Mouse (Mus musculus) olfactory bulb, adult 2 months (tissue): ENCODE measurements around the gene Arid5a. TPM values are rescaled to one million over a fixed set of nuclear protein-coding genes. Genes with fewer than 3 reads are reported as not detected.

Source experiments
- H3K27ac ChIP-seq: fragments of 200-500 bp; 2 replicates; pipeline ENCODE4 v1.5.1; 2012; ENCODE audit warnings: low read depth, low read length; ENCODE audit not compliant: insufficient read depth
- H3K4me1 ChIP-seq: fragments of 200-500 bp; 2 replicates; pipeline ENCODE4 v1.6.1; 2012; ENCODE audit warnings: low read length; ENCODE audit not compliant: control insufficient read depth, insufficient read depth
- H3K4me3 ChIP-seq: fragments of 200-500 bp; 2 replicates; pipeline ENCODE4 v1.5.1; 2012; ENCODE audit warnings: mild to moderate bottlenecking, low read depth, low read length, moderate library complexity; ENCODE audit not compliant: insufficient read depth
- CTCF ChIP-seq: fragments of 200-500 bp; IDR thresholded peaks from 2 replicates; pipeline ENCODE4 v1.5.1; 2012; ENCODE audit warnings: low read depth, mild to moderate bottlenecking, low read length, moderate library complexity; ENCODE audit not compliant: insufficient read depth
- POLR2A ChIP-seq: fragments of 200-500 bp; IDR thresholded peaks from 2 replicates; pipeline ENCODE4 v1.6.1; 2012; ENCODE audit warnings: mild to moderate bottlenecking, low read depth, low read length, moderate library complexity; ENCODE audit not compliant: insufficient read depth
- WGBS: fragments of 180-500 bp; shearing (Covaris S2); methylation state at CpG from one replicate; pipeline ENCODE4 v1.1.7; 2018; 5-methylcytosine and 5-hydroxymethylcytosine counted together
- polyA plus RNA-seq: library from polyadenylated mRNA; stranded (reverse); fragments of >200 nt; gene quantifications from 2 replicates; pipeline ENCODE4 v1.2.4, GENCODE M21; 2012; ENCODE audit warnings: low replicate concordance; ENCODE audit not compliant: missing spikeins, insufficient read depth, insufficient read length

The Arid5a gene
- polyA plus RNA-seq, result not detected in 2 replicates

- TF ChIP-seq CTCF, result no peak
- TF ChIP-seq POLR2A, result peak; percentile 100
These were observed at the start of gene Arid5a for GRCm38 (mm10) chr1:36307495-36308280. TSS of gene Arid5a (plus strand) at chr1:36307733.

GRCm38 (mm10) chr1:36258631-36259030 is 48.9 kb upstream of the Arid5a start:
- WGBS, result 49% methylated on average over 2 of the region's 2 CpGs
- Histone ChIP-seq H3K27ac (no peak overlapping the region), H3K4me1 (peaks cover 6% of the 10 kb centered on the region; the same call in 1 of the 2 replicates), H3K4me3 (no peak overlapping the region)
- TF ChIP-seq POLR2A, result no peak
- TF ChIP-seq CTCF, result no peak

More at GRCm38 (mm10) chr1:36307495-36308280, at the start of gene Arid5a:
- Histone ChIP-seq H3K4me3 (peak within 1 kb of the TSS; percentile 87), H3K4me1 (peaks cover 29% of the 10 kb centered on the region), H3K27ac (peak within 1 kb of the TSS; percentile 61; the same call in 1 of the 2 replicates)
- WGBS, result under 1% methylated on average over 65 of the region's 65 CpGs

GRCm38 (mm10) chr1:36259281-36259680 is 48.3 kb upstream of the Arid5a start:
- peaks cover 6% of the 10 kb centered on the region; the same call in 1 of the 2 replicates for H3K4me1 ChIP-seq
- WGBS, result 87% methylated on average over 2 of the region's 2 CpGs
- no peak overlapping the region for H3K27ac ChIP-seq
- H3K4me3 ChIP-seq, result no peak overlapping the region
- no peak for TF ChIP-seq POLR2A

GRCm38 (mm10) chr1:36260418-36260817 is 47.1 kb upstream of the Arid5a start:
- Histone ChIP-seq H3K4me1 (no peaks in the 10 kb centered on the region; the same call in 1 of the 2 replicates), H3K27ac (no peak overlapping the region), H3K4me3 (no peak overlapping the region)
- TF ChIP-seq POLR2A (no peak), CTCF (no peak)
- WGBS, result 100% methylated on average over 1 of the region's 1 CpGs

- WGBS, result 70% methylated on average over 19 of the region's 19 CpGs
- Histone ChIP-seq H3K4me3 (no peak overlapping the region), H3K4me1 (no peaks in the 10 kb centered on the region; the same call in 1 of the 2 replicates), H3K27ac (no peak overlapping the region)
- TF ChIP-seq CTCF (no peak), POLR2A (no peak)
These were observed 45.6 kb upstream of the Arid5a start for GRCm38 (mm10) chr1:36261708-36262504.

- Histone ChIP-seq H3K4me1 (no peaks in the 10 kb centered on the region; the same call in 1 of the 2 replicates), H3K4me3 (no peak overlapping the region), H3K27ac (peak overlapping the region; percentile 41; the same call in 1 of the 2 replicates)
- 22% methylated on average over 13 of the region's 13 CpGs for WGBS
- TF ChIP-seq POLR2A, result no peak
- no peak for TF ChIP-seq CTCF
These were observed 43.6 kb upstream of the Arid5a start for GRCm38 (mm10) chr1:36263833-36264488.

GRCm38 (mm10) chr1:36266293-36266692 is 41.2 kb upstream of the Arid5a start:
- Histone ChIP-seq H3K27ac (no peak overlapping the region), H3K4me1 (no peaks in the 10 kb centered on the region; the same call in 1 of the 2 replicates), H3K4me3 (no peak overlapping the region)
- WGBS, result 90% methylated on average over 6 of the region's 6 CpGs
- TF ChIP-seq POLR2A (no peak), CTCF (no peak)

- H3K4me3 ChIP-seq, result no peak overlapping the region
- WGBS, result 100% methylated on average over 3 of the region's 3 CpGs
- peaks cover 3% of the 10 kb centered on the region; the same call in 1 of the 2 replicates for H3K4me1 ChIP-seq
- TF ChIP-seq POLR2A, result no peak
- TF ChIP-seq CTCF, result no peak
- H3K27ac ChIP-seq, result no peak overlapping the region
These were observed 39.9 kb upstream of the Arid5a start for GRCm38 (mm10) chr1:36267595-36267994.
